Mouse (Mus musculus) cerebellum, postnatal 10 days (tissue): Measurements from ENCODE around the gene Dck.

Experiments
- DNase-seq, 2 experiments: peaks; one replicate each; pipeline ENCODE4 v3.0.0; 2021; ENCODE audit warnings: mixed read lengths in 2 of 2

The Dck gene

GRCm38 (mm10) chr5:88791256-88792245 lies 26.8 kb downstream of the Dck start:
- peak; percentile 79 to 82 for DNase-seq

- peak; percentile 85 to 87 for DNase-seq
Observed at GRCm38 (mm10) chr5:88793676-88794075, 28.9 kb downstream of the Dck start.

- DNase-seq: no peak
Observed at GRCm38 (mm10) chr5:88795910-88796584, 31.3 kb downstream of the Dck start.

- peak; percentile 47 to 53 for DNase-seq
Observed at GRCm38 (mm10) chr5:88796588-88796987, 31.8 kb downstream of the Dck start.

- no peak for DNase-seq
Observed at GRCm38 (mm10) chr5:88797121-88797520, 32.3 kb downstream of the Dck start.

GRCm38 (mm10) chr5:88805616-88806015 lies 40.8 kb downstream of the Dck start:
- DNase-seq: no peak

- DNase-seq: no peak
Observed at GRCm38 (mm10) chr5:88806278-88806677, 41.5 kb downstream of the Dck start.

- peak; percentile 62 for DNase-seq
Observed at GRCm38 (mm10) chr5:88807342-88807741, 42.5 kb downstream of the Dck start.

GRCm38 (mm10) chr5:88813188-88813587 lies 48.4 kb downstream of the Dck start:
- DNase-seq: peak; percentile 61 to 64

- DNase-seq: peak; percentile 90 to 93
Observed at GRCm38 (mm10) chr5:88814552-88814951, 49.8 kb downstream of the Dck start.

- DNase-seq: peak in 1 of 2 experiments; percentile 52
Observed at GRCm38 (mm10) chr5:88821542-88821941, 56.7 kb downstream of the Dck start.

- peak in 1 of 2 experiments; percentile 43 for DNase-seq
Observed at GRCm38 (mm10) chr5:88824838-88825237, 60.0 kb downstream of the Dck start.

GRCm38 (mm10) chr5:88829835-88830571 lies 65.2 kb downstream of the Dck start:
- DNase-seq: no peak

GRCm38 (mm10) chr5:88830880-88831279 lies 66.1 kb downstream of the Dck start:
- no peak for DNase-seq

- no peak for DNase-seq
Observed at GRCm38 (mm10) chr5:88831935-88832334, 67.1 kb downstream of the Dck start.
